Mouse (Mus musculus): ENCODE data around the gene Tsku.
A peak's percentile ranks its signal among the peaks of the same experiment; 100 is the strongest.

The Tsku gene

DNA sequence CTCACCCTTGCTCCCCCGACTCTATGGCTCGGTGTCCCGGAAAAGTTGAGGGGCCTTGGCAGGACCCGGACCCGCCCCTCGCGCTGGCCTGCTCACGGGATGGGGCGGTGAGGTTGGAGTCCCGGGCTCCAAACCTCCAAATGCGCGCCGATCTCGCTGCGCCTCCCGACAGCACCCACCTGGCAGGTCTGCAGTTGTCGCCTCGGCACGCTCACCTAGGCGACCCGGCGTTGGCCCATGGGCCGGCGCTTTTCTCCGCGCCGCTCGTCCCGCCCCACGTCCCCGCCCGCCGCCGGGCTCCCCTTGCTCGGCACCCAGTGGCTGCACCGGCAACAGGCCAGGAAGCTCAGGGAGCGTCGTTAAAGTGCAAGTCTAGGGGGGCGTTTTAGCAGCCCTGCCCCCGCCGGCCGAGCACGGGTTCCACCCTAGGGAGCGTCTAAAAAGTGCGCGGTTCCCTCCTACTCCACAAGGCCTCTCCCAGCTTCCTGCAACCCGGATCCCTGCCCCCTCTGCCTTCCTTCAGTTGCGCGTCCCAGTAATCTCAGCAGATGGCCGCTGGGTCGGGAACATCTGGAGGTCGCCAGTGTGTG, at the start of gene Tsku:
Gene Tsku (minus strand): TSS at position 266 of the 590 bp plus-strand sequence.
- DNase-seq (ENCODE audit: low read depth): peak; percentile 38

DNA sequence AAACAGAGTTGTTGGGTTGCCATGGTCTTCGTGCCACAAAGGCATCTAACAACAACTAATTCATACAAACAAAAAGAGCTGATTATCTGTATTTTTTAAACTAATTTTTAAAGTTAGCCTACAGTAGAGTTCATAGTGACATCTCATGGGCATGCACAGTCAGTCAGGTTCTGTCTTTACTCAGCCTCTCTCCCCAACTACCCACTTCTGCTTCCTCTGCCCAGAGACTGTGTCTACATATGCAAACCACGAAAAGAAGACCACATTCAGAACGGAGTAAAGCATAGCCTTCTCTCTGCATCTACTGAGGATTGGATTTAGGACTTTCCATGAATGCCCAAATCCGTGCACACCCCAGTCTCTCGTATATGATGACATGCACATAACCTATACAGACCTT, 46.5 kb upstream of the Tsku start:
- DNase-seq (ENCODE audit: low read depth): no peak

DNA sequence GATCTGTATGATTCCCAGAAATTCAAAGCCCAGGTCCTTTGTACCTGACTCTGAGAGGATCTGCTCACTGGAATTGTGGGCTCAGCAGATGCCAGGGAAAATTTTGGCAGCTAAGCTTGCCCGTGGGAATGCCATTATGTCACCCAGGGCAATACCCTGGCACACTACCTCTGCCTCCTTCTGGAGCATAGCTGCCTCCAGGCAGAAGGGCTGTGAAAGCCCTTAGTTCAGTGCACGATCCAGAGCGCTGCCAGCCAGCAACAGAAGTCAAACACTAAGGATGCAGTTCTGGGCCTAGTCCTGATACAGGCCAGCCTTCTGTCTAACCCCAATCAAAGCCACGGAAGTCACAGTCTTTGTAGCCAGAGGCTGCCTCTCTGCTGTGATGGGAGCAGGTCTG, 42.9 kb upstream of the Tsku start:
- DNase-seq (ENCODE audit: low read depth): no peak

DNA sequence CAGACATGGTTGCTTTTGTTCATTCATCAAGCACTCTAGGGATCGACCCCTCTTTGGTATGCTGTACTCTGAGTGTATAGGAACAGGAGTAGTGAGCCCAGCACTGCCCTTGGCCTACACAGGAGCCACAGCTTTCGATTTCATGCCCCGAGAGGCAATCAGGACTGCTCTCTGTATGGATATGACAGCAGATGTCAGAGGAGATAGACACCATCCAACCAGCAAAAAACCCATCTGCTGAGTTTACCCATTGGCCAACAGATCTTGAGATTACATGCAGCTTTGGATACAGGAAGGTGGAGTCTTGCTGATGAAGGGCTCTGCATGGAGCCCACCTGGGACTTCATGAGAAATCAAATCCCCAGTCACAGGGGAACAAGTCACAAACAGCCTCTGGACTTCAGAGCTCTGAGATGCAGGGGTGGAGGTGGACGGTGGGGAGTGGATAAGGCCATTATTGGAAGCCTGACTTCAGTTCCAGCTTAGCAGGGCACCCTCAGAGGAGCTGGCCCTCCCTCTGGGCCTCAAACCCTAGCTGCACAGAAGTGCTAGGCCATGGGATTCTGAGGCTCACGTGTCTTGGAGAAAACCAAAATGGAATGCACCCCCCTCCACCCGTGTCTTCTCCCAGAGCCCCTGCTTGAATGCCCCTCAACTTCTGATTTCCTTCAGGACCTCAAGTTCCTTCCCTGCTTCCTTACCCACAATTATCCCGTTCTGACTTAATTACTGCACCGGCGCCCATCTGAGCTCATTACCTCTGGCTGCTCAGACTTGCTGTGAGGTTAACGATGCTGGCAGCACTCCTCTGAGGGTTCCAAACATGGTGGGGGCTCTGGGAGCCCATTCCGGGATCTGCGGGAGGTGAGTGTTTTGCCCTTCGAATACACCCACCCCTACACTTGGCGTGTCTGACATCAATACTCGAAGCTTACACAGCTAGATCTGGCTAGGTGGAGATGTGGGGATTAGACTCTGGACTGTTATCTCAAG, 41.8 kb upstream of the Tsku start:
- no peak for DNase-seq (ENCODE audit: low read depth)

DNA sequence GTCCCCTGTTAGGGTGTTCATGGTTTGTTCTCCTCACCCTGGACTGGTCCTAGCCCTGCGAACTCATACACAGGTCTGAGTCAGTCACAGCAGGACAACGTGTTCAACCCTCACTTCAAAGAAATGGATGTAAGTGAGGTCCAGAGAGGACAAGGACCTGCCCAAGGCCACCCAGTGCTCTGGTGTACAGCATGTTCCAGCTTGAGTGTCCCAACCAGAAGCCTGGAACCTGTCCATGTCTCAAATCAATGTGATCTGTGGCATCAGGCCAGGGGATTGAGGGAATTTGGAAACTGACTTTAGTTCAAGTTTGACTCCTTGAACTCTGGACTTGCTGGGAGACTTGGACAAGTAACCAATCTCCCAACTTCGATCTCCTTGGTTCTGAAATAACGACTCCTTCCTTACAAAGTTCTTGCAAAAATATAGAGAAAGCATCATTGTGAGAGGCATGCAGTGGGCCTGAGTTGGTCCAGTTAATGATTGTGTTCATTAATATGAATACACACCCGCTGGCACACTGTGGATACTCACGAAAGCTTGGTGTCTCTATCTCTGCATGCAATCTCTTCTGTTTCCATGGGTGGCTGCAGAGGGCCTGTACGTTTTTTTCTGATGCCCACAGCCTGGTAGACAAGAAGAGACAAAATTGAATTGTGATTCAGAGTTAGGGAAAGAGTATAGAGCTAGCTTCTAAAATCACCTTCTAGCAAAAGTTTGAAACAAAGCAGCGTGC, 31.5 kb upstream of the Tsku start:
- no peak for DNase-seq (ENCODE audit: low read depth)

DNA sequence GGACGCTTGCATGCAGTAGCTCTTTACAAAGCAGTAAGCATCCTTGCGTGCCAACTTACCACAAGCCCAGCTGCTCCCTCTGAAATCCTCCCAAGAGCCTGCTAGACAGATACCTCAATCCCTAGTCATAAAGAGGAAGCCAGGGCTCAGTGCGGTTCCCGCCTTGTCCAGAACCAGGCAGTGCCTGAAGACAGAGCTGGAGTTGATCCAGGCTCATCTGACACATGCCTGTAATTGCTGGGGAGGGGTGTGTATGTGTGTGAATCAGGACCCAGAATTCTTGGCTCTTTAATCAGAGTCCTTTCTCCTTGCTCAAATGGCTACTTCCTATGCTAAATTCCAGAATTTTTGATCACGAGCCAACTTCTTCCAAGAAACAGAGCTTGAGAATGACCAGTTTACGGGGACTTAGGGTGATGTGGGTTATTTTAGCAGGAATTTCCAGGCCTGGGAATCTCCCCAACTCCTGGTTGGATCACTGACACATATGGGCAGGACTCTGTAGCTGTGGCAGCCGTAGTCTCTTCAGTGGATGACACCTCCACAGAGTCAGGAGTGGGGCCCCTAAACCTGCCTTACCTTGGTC, 30.3 kb upstream of the Tsku start:
- no peak for DNase-seq (ENCODE audit: low read depth)

DNA sequence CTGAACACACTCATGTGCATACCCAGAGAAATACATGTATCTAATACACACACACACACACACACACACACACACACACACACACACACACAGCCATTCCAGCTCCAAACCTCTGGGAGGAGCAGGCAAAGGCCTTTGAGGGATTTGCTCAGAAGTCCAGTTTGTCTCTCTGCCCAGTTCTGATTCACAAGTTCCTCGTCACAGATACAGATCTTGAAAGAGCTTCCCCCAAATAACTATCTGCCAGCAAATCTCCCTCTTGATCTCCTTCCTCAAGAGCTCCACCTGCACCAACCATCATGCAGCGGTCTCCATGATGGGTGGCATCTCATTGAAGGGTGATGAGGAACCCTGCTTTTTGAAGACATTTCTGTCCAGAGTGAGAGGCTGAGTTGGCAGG, 29.4 kb upstream of the Tsku start:
- no peak for DNase-seq (ENCODE audit: low read depth)

DNA sequence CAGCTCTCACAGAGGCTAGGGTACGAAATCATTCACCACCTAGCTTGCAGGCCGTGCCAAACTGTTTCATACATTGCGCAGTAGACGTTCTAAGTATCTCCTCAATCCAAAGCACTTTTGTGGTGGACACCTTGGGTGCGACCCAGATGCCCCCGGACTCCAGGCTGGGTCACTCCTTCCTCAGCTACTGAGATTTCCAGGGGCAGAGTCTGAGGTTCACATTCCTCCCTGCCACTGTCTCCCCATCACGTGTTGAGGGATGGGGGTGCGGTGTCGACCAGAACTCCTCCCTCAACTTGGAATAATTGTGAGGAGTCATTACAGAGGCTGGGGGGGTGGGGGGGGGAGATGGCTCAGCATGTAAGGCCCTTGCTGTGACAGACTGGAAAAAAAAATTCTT, 28.5 kb upstream of the Tsku start:
- DNase-seq (ENCODE audit: low read depth): no peak

DNA sequence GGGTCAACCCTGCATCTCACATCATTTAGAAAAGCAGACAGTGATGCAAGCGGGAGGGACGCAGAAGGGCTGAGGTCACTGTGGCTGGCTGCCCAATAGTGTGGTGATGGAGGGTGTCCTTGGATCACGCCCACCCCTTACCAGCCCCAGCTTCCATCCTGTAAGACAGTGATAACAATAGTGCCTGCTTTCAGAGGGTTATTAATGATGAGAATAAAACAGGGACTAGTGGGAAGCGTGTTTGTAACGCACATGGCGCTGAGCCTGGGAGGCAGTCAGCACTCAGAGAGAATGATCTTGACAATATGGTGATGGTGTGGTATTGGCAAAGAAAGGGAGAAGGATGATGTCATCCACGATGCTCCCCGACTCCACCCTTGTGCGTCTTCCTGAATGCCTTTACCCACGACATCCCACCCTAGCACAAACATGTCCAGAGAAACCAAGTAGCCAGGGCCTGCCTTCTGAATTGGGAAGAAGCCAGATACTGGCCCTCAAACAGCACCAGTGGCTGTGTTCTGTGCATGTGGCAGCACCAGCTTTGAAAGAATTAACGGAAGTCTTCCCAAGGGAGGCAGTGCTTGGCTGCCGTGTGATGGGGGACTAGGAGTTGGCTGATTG, 27.9 kb upstream of the Tsku start:
- DNase-seq (ENCODE audit: low read depth): no peak

DNA sequence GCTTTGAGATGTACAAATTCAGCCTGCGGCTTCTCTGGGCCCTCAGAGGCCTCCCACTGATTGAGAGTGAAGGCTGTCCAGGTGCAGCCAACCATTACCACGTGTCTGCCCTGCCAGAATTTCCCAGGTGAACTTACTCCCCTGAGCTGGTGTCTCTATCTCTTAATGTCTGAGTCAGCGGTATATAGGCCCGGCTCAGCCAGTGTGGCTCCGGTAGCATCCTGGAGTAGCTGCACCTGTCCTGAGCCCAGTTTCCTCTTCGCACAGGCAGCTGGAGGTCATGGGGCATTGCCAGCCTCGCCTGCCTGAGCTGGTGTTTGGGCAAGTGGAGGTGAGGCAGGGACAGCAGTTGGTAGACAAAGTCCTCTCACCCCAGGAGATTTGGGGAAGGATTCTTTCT, 26.1 kb upstream of the Tsku start:
- DNase-seq (ENCODE audit: low read depth): no peak

DNA sequence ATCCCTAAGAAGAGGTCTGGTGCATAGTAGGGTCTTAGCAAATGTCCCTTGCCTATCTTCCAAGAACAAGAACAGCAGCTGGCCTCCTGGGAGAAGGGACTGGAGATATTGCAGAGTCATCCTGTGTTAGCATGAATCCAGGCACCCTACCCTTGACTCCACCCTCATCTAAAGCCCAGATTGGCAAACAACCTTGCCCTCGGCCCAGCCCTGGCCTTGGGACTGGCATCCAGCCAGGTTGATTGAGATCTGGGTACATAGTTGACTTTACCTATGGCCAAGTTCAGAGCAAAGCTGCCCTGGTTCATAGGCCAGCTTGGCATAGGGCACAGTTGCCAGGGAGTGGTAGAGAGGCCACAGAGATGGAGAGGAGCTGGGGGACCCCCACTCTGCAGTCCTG, 24.0 kb upstream of the Tsku start:
- DNase-seq (ENCODE audit: low read depth): no peak

DNA sequence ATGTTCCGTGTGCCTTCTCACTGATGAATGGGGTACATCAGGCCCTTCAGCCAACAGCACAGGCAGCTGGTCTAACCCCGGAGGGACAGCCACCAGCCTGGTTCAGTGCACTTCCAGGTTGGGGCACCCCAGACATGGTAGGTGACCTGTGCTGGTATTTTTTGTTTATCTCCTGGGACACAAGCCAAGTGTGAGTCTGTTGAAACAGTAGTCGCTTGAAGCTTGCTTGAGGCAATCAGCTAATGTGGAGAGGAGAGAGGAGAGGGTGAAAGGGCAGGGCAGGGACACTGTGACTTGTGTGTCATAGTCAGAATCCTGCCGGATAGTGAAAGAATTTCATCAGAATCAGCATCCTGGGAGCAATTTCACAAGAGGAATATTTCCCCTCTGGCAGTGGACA, 22.2 kb upstream of the Tsku start:
- DNase-seq (ENCODE audit: low read depth): no peak

DNA sequence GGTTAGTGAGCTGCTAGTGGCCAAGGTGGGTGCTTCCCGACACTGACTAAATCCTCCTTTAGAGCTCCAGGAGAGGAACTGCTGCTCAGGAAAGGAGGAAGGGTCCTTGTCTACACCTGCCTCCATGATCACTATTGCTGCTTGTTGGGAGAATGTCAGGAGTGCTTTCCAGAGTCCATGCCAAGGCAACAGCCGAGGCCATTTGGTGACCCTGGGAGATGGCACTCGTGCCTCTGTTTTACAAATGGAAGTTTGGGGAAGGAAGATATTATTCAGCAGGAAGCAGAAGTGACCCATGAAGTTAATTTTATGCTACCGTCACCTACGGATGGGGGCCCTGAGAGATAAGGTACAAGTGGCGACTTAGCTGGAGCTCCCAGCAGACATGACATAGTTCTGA, 21.7 kb upstream of the Tsku start:
- no peak for DNase-seq (ENCODE audit: low read depth)

DNA sequence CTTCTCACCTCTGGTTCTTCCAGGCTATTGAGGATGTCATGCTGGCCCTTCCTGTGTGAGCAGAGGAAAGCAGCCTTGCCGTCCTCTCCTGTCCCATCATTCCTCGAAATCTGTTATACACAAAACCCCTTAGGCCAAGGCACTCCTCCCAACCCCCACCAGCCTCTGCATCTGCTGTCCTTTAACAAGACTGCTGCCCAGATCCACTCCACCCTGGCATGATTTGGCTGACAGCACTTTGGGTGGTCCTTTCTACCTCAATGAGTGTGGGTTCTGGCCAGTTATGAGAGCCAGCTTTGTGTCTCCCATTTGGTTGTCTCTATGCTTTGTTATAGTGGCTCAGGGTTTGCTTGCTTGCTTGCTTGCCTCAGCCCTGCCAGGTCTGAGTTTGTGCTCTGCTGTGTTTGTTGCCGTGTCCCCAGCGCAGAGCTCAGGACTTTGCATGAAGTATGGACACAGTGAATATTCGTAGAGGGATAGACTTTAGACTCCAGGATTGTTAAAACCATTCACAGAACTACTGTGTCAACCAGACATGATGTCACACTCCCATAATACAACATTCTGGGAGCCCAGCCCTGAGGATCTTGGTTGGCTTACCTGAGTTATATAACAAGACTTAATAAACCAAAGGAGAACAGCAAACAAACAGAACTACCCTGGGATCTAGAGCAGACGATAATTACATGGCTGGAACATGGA, 19.2 kb upstream of the Tsku start:
- DNase-seq (ENCODE audit: low read depth): no peak

DNA sequence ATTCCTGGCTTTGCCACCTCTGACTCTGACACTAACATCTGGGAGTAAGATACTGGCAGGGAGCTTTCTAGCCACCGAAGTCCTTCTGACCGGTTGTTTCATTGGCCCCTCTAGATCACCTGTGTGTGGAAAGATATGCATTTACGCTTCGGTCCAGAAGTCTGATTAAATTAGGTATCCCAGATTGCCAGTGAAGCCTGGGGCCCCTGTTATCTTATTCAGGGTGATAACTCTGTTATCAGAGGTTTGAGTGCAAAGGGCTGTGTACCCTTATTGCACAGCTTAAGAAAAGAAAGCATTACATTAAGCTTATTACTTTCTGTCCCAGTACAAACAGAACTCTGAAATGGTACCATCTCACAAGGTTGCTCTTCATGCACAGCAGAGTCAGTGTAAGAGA, 18.1 kb upstream of the Tsku start:
- DNase-seq (ENCODE audit: low read depth): no peak

DNA sequence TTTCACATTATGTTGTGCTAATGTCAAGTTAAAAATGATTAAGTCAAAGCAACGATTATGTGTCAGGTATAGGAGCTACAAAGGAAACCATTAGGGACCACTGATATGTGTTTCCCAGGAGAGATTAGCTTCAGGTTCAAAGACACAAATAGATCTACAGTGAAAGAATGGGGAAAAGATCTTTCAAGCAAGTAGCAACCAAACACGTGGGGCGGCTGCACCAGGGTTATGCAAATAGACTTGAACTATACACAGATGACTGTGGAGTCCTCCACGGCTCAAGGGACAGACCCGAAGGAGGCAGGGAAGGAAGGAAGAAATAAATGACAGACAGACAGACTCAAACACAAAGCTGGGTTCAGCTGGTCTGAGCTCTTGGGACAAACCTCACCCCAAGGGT, 16.1 kb upstream of the Tsku start:
- DNase-seq (ENCODE audit: low read depth): no peak

DNA sequence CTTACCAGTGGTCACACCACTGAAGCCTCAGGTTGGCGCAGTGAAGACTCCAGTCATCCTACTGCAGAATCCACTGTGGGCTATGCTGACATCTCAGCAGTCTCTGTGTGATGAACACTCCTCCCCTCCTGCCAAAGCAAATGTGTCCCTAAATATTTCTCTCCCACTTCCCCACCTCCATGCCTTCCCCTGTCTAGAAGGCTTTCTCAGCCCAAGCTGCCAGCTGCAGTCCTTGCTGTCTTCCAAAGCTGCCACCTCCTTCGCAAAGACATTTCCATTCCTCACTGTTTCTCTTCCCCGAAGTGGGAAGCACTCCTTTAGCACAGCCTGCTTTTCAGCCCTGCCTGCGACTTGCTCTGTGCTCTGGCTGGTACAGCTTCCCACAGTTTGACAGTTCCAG, 10.0 kb upstream of the Tsku start:
- DNase-seq (ENCODE audit: low read depth): no peak

DNA sequence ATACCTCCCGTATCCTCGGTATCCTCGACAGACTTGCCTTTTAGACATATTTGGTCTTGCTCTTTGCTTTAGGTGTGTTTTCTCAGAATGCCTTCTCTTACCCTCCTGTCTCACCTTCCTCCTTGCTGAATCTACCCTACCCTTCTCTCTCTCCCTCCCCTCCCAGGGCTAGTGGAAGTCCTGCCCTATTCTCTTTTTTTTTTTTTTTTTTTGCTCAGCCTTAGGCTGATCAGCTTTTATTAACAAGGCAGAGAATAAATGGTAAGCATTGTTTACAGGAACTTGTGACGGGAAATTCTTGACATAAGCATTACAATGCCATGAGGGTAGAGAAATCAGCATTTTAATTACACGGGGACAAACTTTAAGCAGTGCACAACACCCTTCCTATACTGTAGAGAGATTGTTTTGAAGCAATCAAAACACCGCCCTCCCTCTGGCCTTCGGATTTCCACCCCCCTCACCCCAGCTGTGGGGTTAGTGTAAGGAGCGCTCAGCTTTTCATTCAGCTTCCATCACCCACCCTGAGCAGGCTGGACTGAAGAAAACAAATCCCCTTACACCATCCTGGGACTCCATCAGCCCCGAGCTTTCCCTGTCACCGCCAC, 8.7 kb upstream of the Tsku start:
- no peak for DNase-seq (ENCODE audit: low read depth)

DNA sequence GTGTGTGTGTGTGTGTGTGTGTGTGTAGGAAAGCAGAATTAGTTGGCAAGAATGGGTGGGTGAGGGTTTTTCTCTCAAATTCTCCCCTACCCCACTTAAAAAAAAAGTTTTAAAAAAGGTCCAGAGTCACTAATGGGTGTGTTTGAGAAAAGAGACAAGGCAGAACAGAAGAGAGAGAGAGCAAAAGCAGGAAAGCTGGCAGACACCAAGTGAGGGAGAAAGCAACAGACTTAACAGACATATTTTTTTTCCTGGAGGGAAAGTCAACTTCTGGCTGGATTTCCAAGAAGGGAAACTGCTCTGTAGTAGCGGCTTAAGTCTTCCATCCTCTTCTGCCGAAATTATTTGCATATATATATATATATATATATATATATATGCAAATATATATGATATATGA, 534 bp upstream of the Tsku start:
- DNase-seq (ENCODE audit: low read depth): no peak

DNA sequence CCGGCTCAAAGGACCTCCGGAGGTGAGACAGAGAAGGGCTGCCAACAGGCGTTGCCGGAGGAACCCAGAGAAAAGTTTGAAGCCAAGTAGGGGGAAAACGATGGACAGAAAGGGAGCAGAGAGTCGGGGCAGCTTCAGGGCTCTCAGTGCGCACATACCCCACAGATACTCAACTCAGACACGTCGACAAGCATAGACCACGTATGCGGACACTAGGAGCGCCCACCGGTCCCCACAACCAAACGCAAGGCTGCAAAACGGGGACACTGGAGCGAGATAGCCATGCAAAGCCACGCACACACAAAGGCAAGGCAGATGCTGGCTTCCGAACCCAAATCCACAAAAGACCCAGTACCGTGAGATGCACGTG, 522 bp downstream of the Tsku start:
- no peak for DNase-seq (ENCODE audit: low read depth)

DNA sequence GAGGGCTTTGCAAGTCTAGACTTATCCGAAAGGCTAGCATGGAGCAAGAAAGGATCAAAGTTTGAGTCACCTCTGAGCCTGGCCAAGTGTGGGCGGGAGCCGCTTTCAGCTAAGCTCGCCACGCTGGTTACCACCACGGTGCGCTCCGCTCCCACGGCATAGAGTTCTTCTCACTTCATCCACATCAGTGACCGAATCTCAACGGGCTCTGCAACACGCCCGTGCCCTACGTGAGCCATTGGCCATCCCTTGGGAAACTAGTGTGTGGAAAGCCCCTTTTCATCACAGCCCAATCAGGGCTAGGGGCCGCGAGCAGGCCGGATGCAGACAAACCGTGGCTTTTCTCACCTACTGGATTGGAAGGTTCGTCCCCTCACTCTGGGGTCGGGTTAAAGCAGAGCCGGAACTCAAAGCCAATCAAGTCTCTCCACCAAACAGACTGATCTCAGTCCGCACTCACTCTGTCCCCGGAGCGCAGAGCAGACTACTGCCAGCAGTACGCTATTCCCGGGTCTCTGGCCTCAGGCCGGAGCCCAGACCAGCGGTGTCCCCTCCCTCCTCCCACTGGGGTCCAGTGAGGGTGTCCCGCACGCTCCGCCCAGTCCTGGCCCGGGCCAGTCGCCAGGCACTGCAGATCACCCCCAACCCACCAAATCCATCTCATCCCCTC, 1.0 kb downstream of the Tsku start:
- no peak for DNase-seq (ENCODE audit: low read depth)

Measured in c-Kit-positive CD71-negative TER-119-negative erythroid progenitor cells, embryonic 14.5 days (primary cell).